Mouse (Mus musculus): ENCODE measurements at regions not wholly inside any gene's neighbourhood (a gene's known extent, or its start where the extent isn't known, plus 50 kb on each side); places are given as distances from the start of the nearest gene placed in this dataset.

DNA sequence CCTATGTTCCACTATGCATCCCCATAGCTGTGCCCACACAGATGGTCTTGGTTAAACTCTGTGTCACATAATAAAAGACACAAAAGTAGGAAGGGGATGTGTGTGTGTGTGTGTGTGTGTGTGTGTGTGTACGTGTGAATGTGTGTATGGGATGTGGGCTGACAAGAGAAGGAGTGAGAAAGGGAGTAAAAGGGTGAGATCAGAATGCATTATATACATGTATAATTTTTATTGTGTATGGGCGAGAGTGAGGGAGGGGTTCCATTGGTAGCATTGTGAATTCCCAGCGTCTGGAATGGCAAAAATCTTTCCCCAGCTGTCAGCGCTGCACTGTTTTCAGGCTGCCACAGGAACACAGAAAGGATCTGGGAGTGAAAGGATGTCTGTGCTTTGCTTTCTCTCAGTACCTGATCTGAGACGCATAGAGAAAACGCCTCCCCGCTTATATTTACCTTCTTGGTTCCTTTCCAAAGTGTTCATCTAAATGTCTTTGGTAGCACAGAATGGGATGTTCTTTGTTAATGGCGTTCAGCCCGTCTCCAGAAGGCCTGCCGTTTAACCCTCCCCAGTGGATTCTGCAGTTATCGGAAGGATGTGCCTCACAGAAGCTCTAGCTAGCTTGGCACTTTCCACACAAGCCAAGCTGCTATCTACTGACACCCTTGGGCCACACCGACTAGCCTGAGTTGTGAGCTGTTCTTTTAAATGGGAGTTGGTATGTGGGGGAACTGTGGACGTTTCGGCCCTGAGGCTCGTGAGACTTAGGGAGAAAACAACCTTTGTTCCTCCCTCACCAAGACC is 785.8 kb downstream of the Tmem114 start:
- Histone ChIP-seq H3K4me1 (replicated peaks; ENCODE audit: insufficient read depth, low read length) (no peaks in the 10 kb centered on the region), H3K27ac (no peak overlapping the region), H3K36me3 (ENCODE audit: insufficient read depth, low read length) (no peaks in the 10 kb centered on the region), H3K9me3 (replicated peaks; ENCODE audit: low read length) (no peaks in the 10 kb centered on the region), H3K9ac (ENCODE audit: low read depth, low read length) (no peak overlapping the region), H3K4me3 (replicated peaks; ENCODE audit: low read depth, low read length) (no peak overlapping the region), H3K4me2 (ENCODE audit: low read length) (no peak overlapping the region), H3K27me3 (ENCODE audit: insufficient read depth, low read length) (no peaks in the 10 kb centered on the region)
- no peak for TF ChIP-seq CTCF (IDR thresholded peaks at IDR 0.05; ENCODE audit: low read depth)
- ATAC-seq (replicated peaks; ENCODE audit: low FRiP score, low read depth) (no peak), DNase-seq (ENCODE audit: low spot score) (no peak)
- WGBS, result 76% methylated on average over 15 of the region's 15 CpGs

DNA sequence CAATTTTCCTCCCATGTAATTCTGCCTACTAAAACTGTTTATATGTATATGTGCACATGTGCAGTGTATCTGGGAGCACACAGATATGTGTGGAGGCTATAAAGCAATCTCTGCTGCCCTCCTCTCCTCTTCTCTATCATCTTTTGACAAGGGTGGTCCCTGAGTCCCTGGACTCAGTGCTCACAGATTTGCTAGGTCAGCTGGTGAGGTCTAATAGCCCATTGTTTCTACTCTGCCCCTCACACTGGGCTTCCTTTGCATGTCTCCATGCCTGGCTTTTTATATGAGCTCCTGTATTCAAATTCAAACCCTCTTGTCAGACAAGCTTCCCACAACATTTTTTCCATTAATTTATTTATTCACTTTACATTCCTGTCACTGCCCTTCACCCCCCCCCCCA is 786.9 kb downstream of the Tmem114 start:
- ATAC-seq (replicated peaks; ENCODE audit: low FRiP score, low read depth) (no peak), DNase-seq (ENCODE audit: low spot score) (no peak)
- Histone ChIP-seq H3K4me1 (replicated peaks; ENCODE audit: insufficient read depth, low read length) (no peaks in the 10 kb centered on the region), H3K27me3 (ENCODE audit: insufficient read depth, low read length) (no peaks in the 10 kb centered on the region), H3K36me3 (ENCODE audit: insufficient read depth, low read length) (no peaks in the 10 kb centered on the region), H3K9me3 (replicated peaks; ENCODE audit: low read length) (no peaks in the 10 kb centered on the region), H3K27ac (no peak overlapping the region), H3K4me2 (ENCODE audit: low read length) (no peak overlapping the region), H3K9ac (ENCODE audit: low read depth, low read length) (no peak overlapping the region), H3K4me3 (replicated peaks; ENCODE audit: low read depth, low read length) (no peak overlapping the region)
- TF ChIP-seq CTCF (IDR thresholded peaks at IDR 0.05; ENCODE audit: low read depth), result no peak

DNA sequence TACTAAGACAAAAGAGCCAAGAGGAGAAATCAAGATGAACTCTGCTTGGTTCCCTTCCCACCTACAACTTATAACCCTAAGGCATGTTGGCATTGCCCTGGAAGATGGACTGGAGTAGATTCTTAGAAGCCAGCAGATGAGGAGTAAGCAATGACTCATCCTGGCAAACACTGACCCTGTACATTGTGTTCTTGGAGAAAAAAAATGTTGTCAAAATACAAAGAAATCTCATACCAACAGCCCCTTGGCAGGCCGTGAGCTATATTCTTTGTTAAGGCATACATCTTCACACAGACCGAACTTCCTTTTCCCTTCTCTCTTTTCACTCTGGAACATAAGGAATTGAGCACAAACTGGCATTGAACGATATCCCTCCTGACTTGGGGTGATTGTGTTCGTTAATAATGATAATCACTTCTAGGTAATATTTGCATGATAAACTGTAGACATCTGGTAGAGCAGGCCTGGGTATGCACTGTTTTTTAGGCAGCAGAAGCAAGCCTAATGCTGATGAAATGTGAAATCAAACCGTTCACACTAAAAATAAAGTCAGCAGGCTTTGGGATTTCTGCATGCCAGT is 787.7 kb downstream of the Tmem114 start:
- 88% methylated on average over 5 of the region's 5 CpGs for WGBS
- Histone ChIP-seq H3K9ac (ENCODE audit: low read depth, low read length) (no peak overlapping the region), H3K36me3 (ENCODE audit: insufficient read depth, low read length) (no peaks in the 10 kb centered on the region), H3K9me3 (replicated peaks; ENCODE audit: low read length) (no peaks in the 10 kb centered on the region), H3K4me1 (replicated peaks; ENCODE audit: insufficient read depth, low read length) (no peaks in the 10 kb centered on the region), H3K4me2 (ENCODE audit: low read length) (no peak overlapping the region), H3K4me3 (replicated peaks; ENCODE audit: low read depth, low read length) (no peak overlapping the region), H3K27me3 (ENCODE audit: insufficient read depth, low read length) (no peaks in the 10 kb centered on the region), H3K27ac (no peak overlapping the region)
- no peak for TF ChIP-seq CTCF (IDR thresholded peaks at IDR 0.05; ENCODE audit: low read depth)
- DNase-seq (ENCODE audit: low spot score), result no peak
- ATAC-seq (replicated peaks; ENCODE audit: low FRiP score, low read depth), result no peak

DNA sequence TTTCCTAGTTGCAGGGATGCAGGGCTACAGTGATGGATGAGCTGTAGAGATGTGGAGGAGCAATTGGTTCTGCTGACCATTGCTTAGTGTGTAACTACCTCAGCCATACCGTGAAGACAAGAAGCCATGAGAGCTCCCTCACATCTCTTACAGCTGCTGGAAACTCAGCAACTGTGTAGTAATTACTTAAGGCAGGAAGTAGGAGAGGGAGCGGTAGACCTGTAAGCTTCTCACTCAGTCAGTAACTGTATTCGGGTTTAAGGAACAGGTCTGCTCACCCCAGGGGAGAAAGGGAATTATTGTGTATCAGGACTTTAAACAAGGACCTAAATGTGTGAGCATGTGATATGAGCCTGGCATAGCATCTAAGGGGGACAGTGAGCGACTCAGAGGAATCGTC is 788.6 kb downstream of the Tmem114 start:
- no peaks in the 10 kb centered on the region for H3K4me1 ChIP-seq (replicated peaks; ENCODE audit: insufficient read depth, low read length)
- ATAC-seq (replicated peaks; ENCODE audit: low FRiP score, low read depth) (no peak), DNase-seq (ENCODE audit: low spot score) (no peak)
- H3K4me2 ChIP-seq (ENCODE audit: low read length), result no peak overlapping the region
- no peaks in the 10 kb centered on the region for H3K36me3 ChIP-seq (ENCODE audit: insufficient read depth, low read length)
- H3K27ac ChIP-seq, result no peak overlapping the region
- H3K27me3 ChIP-seq (ENCODE audit: insufficient read depth, low read length), result no peaks in the 10 kb centered on the region
- no peak for TF ChIP-seq CTCF (IDR thresholded peaks at IDR 0.05; ENCODE audit: low read depth)
- no peaks in the 10 kb centered on the region for H3K9me3 ChIP-seq (replicated peaks; ENCODE audit: low read length)
- 72% methylated on average over 5 of the region's 5 CpGs for WGBS
- no peak overlapping the region for H3K9ac ChIP-seq (ENCODE audit: low read depth, low read length)
- no peak overlapping the region for H3K4me3 ChIP-seq (replicated peaks; ENCODE audit: low read depth, low read length)

DNA sequence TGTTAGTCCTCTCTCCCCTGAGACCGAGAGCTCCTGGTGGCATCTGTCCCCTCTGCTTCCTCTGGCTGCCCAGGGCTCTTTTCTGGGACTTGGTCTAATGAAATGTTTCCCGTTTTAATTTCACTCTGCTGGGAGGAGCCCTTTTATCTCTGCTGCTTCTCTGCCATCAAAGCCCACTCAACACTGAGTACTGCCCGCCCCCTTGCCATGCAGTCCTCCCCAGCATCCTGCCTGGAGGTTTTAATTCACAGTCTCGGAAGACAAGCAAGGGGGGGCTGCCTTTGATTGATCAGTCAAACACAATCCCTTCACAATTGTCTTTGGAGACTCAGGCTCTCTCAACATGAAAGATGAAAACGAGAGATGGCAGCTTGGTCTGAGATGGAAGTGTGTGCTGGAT is 792.5 kb downstream of the Tmem114 start:
- Histone ChIP-seq H3K4me2 (ENCODE audit: low read length) (no peak overlapping the region), H3K9me3 (replicated peaks; ENCODE audit: low read length) (no peaks in the 10 kb centered on the region), H3K27me3 (ENCODE audit: insufficient read depth, low read length) (no peaks in the 10 kb centered on the region), H3K27ac (no peak overlapping the region), H3K36me3 (ENCODE audit: insufficient read depth, low read length) (no peaks in the 10 kb centered on the region), H3K4me1 (replicated peaks; ENCODE audit: insufficient read depth, low read length) (no peaks in the 10 kb centered on the region), H3K4me3 (replicated peaks; ENCODE audit: low read depth, low read length) (no peak overlapping the region), H3K9ac (ENCODE audit: low read depth, low read length) (no peak overlapping the region)
- TF ChIP-seq CTCF (IDR thresholded peaks at IDR 0.05; ENCODE audit: low read depth), result no peak
- WGBS, result 21% methylated on average over 5 of the region's 5 CpGs
- ATAC-seq (replicated peaks; ENCODE audit: low FRiP score, low read depth), result no peak
- peak; percentile 27 for DNase-seq (ENCODE audit: low spot score)

DNA sequence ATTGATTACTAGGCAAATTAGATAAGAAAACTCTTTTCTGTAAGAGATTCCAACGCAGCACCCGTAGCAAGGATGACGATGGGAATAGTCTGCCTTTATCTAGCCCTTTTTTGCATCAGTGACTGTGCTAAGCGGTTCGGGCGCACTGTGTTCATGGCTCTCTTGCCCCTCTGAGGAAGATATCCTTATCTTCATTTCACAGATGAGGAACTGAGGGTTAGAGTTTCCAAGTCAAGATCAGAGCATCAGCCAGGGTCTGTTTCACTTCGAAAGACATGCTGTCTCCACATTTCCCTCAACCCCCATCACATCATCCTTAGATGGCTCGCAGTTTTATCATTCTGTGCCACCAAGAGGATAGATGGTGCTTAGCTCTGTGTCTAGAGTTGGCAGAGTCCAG is 796.6 kb downstream of the Tmem114 start:
- Histone ChIP-seq H3K9me3 (replicated peaks; ENCODE audit: low read length) (no peaks in the 10 kb centered on the region), H3K4me3 (replicated peaks; ENCODE audit: low read depth, low read length) (no peak overlapping the region), H3K36me3 (ENCODE audit: insufficient read depth, low read length) (no peaks in the 10 kb centered on the region), H3K4me2 (ENCODE audit: low read length) (no peak overlapping the region), H3K9ac (ENCODE audit: low read depth, low read length) (no peak overlapping the region), H3K27ac (no peak overlapping the region), H3K27me3 (ENCODE audit: insufficient read depth, low read length) (no peaks in the 10 kb centered on the region), H3K4me1 (replicated peaks; ENCODE audit: insufficient read depth, low read length) (no peaks in the 10 kb centered on the region)
- ATAC-seq (replicated peaks; ENCODE audit: low FRiP score, low read depth) (no peak), DNase-seq (ENCODE audit: low spot score) (no peak)
- no peak for TF ChIP-seq CTCF (IDR thresholded peaks at IDR 0.05; ENCODE audit: low read depth)
- WGBS, result 58% methylated on average over 8 of the region's 8 CpGs
